Mouse (Mus musculus) E14TG2a.4 (cell line): Measurements from ENCODE around the gene Tgfbr3.
A peak's percentile ranks its signal among the peaks of the same experiment; 100 is the strongest.

Experiments used
- CTCF ChIP-seq: conservative IDR thresholded peaks from 2 replicates; pipeline ENCODE4 v1.5.1; 2014; ENCODE audit warnings: low read length
- POU5F1 ChIP-seq: IDR thresholded peaks from 2 replicates; pipeline ENCODE4 v1.6.1; 2014; ENCODE audit warnings: low read length, borderline replicate concordance

DNA sequence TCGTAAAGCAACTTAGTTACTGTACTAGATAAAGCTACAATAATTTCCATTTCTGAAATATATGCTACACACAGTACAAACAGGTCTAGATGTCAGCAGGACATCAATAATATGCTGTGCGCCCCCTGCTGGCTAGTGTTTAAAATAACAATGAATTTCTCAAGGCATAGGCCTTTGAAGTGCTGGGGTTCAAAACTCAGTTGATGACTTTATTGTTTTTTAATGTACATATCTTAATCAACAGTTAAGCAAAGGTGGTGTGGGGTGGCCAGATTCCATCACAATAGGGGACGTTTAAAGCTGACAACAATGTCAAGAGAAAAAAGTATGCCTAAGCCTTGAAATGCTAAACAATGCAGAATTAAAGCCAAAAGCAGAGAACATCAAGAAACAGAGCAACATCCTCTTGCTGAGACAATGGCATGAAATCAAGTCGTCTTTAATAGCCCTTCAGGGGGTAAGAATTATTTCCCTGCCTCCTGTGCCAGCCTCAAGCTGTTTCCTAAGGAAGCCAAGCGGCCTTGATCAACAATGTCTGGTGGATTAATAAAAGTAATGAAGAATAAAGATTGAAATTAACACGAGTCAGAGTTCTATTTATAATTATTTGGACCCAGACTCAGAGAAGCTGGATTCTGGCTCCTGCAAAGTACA, 2.0 kb downstream of the Tgfbr3 start:
- peak; percentile 48 for TF ChIP-seq CTCF
- no peak for TF ChIP-seq POU5F1
